Mouse (Mus musculus) megakaryocyte, embryonic 14.5 days (primary cell): Measurements from ENCODE around the gene Slc34a2.

Experiments
- FLI1 ChIP-seq: IDR thresholded peaks from 2 replicates; pipeline ENCODE4 v1.6.1; 2012; ENCODE audit warnings: low read length, inconsistent platforms, mixed read lengths
- GATA1 ChIP-seq: IDR thresholded peaks from 3 replicates; pipeline ENCODE4 v1.6.1; 2012; ENCODE audit warnings: mixed read lengths, low read length, inconsistent platforms, borderline replicate concordance

DNA sequence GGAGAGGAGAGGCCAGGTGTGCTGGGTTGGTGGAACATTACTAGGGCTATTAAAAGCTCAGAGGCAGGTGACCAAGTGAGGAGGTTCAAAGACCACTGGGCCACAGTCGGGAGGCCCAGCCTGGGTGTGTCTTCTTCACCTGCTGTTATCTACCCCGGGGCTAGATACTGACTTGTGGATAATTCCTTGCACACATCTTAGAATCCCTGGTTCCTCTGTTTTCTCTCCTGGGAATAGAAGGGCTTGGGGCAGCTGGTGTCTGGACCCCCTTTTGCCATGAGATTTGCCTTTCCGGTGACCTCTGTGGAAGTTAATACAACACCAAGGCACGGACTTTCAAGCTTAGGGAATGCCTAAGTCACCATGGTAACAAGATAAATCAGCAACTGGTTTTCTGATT is 72.3 kb downstream of the Slc34a2 start:
- TF ChIP-seq GATA1, result no peak
- no peak for TF ChIP-seq FLI1
